Mouse (Mus musculus): ENCODE results near the gene Man1a2. TPM values are rescaled to one million over a fixed set of nuclear protein-coding genes. Genes with fewer than 3 reads are reported as not detected.

Gene Man1a2
- total RNA-seq, 2 experiments from 2014 or later: 78.7 to 82.8 TPM

DNA sequence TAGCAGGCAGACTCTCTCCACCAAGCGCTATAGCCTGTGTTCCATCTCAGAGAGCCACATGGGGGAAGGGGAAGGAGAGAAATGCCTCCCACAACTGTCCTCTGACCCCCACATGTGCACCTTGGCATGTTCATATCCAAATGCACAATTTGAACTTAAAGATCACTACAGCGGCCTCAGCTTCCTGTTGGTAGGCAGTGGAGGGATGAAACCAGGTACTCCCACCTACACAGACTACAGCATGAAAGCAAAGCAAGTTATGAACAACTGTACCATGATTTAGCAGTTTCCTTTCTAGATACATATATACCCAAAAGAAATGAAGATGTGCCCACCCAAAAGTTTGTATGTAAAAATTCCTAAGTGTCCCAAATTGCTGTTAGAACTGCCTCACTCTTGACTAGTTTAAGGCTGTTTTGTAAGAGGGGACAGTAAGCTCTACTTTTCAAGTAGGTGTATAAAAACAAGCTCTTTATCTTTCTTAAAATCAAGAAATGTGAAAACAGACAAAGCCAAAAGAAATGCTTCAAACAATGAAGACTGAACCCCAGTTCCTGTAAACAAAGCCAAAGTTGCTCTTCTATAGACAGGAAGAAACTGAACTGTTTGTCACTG lies 123.6 kb downstream of the Man1a2 start:
- no peak for DNase-seq

DNA sequence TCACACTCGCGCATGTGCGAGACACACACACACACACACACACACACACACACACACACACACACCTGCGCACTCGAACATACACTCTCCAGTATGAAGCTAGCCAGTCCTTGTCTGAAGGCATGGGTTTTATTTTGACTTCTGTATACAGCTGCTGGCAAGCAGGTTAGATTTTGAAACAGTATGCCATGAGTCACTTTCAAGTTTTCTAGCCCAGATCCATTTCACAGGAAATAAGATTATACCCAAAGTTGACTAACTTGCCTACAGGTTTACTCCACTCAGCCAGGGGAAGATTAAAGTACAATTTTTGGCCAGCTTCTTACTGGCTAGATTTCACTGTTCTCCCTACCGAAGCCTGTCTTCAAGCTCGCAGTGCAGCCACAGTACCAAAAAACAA lies 125.9 kb downstream of the Man1a2 start:
- DNase-seq: no peak

DNA sequence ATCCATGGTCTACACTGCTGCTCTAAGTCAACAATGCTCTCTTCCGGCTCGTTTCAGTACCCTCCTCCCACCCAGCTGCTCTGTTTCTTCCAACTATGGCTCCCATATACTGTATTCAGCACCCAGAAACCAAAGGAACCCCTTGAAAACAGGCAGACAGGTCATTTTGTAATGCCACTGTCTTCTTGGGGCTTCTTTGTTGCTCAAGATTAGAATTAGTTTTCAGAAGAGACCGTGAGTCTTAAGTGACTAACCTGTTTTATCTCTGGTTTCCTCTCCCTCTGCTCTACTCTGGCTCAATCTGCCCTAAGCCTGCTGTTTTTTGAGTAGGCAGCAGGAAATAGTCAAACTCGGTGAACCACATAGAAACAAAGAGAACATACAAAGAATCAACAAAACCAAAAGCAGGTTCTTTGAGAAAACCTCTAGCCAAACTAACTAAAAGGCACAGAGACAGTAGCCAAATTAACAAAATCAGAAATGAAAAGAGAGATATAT lies 127.0 kb downstream of the Man1a2 start:
- DNase-seq: no peak

DNA sequence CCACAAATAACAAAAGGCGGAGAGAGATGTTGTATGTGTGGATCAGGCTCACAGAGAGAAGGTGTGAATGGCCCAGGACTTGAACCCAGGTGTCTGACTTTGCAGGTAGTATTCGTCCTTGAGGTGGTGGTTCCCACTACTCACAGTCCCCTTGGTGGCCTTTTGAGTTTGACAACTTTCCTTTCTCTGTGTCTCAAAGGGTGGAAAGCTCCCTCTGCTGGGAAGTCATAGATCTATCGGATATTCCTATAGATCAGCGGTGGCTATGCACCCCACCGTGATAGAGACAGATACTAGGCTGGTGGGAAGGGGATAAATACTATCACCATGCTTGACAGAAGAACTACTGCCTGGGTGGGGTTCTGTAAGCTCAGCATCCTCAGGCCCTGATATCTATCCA lies 130.5 kb downstream of the Man1a2 start:
- no peak for DNase-seq

DNA sequence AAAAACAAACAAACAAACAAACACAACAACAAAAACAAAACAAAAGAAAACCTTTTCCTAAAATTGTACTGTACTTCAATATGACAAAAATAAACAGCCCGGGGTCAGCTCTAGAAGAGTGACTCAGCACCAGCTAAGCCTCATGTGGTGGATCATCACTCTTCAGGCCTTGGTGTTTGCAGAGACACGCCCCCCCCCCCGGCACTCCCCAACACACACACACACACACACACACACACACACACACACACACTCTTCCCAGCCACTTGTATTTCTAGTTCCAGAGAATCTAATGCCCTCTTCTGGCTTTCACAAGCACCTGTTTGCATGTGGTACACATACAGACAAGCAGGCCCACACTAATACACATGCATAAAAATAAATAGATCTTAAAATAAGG lies 133.1 kb downstream of the Man1a2 start:
- DNase-seq: no peak

DNA sequence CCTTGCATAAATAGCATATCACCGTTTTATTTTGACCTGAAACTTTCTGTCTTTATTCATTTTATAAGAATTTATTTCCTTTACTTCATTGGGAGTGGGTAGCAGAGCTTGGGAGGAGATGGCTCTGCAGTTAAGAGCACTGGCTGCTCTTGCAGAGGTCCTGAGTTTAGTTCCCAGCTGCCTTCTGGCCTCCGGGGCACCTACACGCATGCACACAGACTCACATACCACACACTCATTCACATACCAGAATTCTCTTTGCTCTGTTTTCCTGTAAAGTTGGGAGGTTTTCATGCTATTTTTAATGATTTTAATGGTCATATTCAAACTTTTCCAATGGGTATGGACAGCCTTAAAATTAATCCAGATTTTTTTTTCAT lies 137.4 kb downstream of the Man1a2 start:
- no peak for DNase-seq

DNA sequence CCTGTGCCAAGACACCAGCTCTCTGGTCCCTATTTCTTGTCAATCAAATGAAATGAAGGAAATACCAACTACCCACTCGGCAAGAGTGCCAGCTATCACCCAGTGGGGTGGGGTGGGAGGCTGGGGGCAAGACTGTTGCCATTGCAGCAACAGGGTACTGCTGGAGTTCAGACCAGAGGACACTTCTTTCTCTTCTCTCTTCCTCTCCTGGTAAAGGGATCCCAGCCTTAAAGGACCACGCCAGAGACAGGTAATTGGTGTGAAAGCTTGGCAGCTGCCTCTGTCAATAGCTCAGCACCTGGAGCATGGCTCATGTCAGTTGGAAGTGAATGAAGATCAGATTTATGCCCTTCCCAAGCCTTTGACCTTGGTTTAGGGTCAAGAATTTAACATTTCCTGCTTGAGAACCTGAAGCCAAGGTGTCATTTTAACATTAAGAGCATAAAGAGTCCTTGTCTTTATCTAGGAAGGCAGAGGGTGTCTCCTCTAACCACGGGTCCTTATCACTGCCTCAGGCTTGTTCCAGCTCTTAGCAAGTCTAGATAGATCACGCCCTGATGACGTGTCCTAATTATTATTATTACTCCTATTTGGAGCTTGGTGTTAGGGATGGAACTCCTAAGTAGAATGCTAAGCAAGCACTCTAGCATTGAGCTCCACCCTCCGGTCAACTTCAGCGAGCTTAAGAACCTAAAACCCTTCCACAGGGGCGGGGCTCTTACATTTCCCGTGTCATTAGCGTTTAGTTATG lies 138.0 kb downstream of the Man1a2 start:
- no peak for DNase-seq

DNA sequence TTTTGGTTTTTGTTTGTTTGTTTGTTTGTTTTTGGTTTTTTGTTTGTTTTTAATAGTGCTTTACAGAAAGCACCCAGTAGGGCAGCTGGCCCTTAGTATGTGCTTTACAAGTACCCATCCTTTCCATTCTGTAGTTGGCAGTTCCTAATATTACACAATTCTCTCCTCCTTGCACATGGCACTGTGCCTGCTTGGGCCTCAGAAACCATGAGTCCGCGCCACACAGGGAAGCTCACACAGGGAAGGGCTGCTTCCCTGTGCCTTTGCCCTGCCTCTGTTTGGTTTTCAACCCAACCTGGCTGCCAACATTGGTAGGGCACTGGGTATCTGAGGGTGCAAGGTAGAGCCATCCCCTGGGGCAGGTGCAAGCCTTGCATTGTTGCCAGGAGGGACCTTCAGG lies 148.6 kb downstream of the Man1a2 start:
- no peak for DNase-seq

DNA sequence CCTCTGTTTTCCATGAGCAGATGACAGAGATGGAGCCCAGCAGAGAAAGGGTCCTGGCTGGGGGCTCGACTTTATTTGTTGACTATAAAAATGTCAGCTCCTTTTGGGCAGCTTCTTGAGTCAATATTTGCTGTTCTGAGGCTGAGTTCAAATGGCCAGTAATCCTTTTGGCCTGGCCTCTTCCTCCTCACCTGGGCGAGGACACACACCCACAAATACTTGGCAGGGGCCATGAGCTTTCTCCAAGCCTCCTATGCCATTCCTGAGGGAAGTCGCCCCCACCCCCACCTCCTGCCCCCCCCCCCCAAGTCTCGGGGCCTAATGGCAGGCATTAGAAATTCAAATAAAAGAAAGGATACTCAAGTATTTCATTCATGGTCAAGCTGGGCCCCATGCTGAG lies 149.4 kb downstream of the Man1a2 start:
- no peak for DNase-seq

DNA sequence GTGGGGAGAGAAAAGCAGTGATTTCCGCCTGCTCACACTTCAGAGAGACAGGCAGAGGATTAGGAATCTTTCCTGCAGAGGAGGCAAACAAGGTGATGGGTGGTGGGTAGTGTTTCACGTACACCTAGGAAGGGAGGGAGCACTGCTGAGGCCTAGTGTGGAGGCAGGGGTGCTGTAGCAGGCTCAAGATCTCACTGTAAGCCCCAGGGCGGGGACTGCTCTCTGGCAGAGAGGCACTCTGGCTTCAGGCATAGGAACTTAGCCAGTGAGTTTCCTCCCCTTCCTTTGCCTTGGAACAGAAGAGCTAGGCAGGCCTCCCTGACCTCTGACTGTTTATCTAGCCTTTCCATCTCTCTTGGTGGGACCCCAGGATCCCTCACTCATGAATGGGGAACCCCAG lies 150.0 kb downstream of the Man1a2 start:
- no peak for DNase-seq

DNA sequence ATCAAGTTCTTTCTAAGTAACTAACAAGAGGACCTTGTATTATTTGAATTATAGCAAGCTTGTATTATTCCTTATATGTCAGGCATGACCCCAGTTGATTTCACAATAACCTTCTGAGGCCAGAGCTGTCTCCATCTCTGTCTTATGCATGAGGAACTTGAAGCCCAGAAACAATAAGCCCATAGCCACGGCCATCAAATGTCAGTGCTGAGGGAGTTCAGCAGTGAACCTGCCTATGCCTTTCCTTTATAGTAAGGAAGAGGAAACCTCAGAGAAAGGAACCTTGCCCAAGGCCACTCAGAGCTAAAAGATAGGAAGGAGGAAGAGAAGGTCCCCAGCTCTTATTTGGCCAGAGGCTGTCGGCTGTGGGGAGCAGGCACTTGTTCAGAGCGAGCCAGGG lies 150.9 kb downstream of the Man1a2 start:
- no peak for DNase-seq

DNA sequence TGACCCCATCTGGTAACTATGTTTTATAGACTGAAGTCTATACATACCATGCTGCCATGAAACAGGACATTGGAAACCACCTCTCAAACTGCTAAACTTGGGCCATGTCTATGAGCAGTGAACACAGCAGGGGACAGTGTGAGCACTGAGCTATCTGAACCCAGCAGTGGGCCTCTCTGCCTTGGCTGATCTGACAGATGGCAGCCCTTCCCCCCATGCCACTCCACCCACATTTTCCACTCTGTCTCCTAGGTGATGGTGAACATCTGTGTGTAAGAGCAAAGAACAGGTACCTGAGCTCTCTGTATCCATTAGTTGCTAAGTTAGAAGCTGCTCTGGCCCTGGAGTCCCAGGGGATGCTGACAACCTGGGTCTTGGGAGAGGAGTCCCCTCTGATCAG lies 151.9 kb downstream of the Man1a2 start:
- DNase-seq: no peak

DNA sequence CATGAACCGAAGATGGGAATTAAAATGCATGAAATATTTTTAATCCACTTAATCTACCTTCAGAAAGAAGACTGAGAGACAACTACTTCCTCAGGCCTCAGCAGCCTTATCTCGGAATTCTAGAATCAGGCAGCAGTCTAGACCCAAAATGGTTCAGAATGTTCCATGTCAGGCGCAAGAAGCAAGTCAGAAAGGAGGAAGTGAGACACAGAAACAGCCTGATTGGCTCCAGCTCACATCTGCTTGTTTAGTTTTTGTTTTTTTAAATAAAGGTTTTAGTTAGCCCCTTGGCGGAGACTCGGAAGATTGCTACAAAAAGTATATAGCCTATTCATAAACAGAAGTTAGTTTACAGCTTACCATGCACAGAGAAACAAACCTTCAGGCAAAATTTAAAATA lies 154.4 kb downstream of the Man1a2 start:
- DNase-seq: no peak

DNA sequence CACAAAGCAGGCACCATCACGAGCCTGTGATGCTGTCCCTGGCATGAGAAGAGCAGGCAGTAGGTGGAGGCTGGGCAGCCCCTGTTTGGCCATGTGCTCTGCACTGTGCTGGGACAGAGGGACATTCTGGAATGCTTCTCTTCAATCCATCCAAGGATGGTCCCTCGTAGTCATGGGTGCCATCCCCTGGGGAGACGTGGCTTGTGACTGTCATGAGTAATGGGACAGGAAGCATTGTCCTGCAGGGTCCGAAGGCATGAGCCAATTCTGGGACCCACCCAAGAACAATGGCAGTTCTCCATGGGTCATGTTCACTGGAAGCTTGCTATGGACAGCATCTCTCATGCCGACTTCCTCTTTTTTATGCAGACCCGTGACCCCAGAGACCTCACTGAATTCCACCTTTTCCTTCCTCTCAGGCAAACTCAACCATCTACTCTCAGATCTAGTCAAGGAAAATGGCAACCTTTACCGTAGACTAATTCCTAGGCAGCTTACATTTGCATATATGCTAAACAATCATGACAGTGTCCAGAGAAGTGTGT lies 155.0 kb downstream of the Man1a2 start:
- DNase-seq: no peak

DNA sequence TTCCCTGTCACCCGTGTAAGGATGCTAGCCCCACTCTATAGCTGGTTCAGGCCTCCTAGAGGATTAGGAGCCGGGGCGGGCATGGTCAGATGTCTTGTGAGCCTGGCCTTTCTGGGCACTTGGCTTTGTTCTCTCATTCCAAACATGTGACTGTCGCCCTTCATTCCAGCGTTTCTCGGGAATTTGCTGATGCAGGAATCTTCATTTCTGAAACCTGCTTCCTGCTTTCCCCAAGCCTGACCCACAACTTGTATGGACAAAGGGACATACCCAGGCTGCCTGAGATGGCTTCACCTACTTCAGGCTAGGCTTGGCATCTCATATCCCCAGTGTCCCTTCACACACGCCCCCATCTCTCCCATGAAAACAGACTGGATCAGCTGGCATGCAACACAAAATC lies 162.6 kb downstream of the Man1a2 start:
- no peak for DNase-seq

DNA sequence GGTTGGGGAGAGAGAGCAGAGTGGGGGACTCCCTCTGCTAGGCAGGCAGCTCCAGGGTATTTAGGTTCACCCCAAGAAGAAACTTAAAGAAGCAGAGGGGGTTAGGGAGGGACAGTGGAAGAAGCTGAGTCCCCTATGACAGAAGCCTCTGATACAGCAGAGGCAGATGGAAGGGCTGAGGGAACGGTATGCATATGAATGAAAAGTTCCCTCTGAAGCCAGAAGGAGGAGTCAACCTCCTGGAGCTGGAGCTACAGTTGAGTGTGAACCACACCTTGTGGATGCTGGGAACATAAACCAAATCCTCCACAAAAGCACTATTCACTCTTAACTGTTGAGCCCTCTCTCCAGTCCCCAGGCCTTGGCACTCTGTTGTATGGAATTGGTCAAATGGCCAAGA lies 163.7 kb downstream of the Man1a2 start:
- no peak for DNase-seq

DNA sequence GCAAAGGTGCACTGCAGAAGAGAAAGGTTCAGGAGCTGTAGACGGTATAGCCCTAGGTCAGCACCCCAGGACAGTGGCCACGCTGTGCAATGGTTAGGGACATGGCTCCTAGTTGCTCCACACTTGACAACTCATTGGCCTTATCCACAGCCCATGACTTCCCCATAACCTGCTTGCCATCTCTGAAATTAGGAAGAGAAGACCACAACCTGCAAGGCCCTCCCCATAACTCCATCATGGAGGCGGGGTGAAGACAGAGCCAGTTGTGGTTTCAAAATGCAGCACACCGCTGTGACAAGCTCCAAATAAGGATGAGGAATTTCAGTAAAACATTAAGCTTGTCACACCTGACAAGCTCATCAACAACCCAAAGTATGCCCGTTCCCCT lies 169.6 kb downstream of the Man1a2 start:
- DNase-seq: no peak

DNA sequence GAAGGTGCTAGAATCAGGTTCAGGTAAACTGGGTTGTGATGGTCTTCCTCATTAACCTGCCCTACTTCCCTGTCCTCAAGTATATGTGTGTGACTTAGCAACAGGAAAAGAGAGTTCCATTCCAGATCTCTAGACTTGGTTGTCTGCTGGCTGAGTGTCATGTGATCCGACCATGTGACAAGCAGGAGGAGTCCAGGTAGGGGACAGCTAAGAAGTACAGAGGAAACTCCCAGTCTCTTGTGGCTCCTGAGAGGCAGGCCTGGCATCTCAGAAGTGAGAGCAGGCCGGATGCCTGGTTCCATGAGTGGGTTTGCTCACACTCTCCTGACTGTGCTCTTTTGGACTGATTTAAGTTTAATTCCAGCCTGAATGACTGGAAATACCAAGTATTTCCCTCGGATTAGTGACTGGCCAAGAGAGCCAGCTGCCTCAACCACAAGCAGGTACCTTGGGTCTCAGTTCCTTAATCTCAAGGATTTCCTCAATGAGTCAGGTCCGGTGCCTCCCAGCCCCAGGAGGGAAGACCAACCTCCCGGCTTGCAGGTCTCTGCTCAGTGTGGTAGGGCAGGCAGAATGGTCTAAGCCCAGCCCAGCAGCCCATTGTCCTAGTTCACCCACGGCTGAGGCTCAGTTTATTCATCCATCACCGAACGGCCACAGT lies 170.1 kb downstream of the Man1a2 start:
- DNase-seq: no peak

Other genes with a start within 250 kb of the Man1a2 start
- 10 to 100 TPM; 17.9 to 51.7 TPM for gene Tent5c, start 196.2 kb downstream of the Man1a2 start, total RNA-seq (2021)
- gene Vtcn1, start 140.0 kb upstream of the Man1a2 start, total RNA-seq (2021): under 1 TPM; 0.63 to 0.95 TPM
- 10 to 100 TPM; 10.3 TPM for gene Trim45, start 236.7 kb upstream of the Man1a2 start, total RNA-seq (2021)

Data from heart, postnatal 4 days (tissue).